Mouse (Mus musculus): ENCODE results near the gene Rps11.

DNA sequence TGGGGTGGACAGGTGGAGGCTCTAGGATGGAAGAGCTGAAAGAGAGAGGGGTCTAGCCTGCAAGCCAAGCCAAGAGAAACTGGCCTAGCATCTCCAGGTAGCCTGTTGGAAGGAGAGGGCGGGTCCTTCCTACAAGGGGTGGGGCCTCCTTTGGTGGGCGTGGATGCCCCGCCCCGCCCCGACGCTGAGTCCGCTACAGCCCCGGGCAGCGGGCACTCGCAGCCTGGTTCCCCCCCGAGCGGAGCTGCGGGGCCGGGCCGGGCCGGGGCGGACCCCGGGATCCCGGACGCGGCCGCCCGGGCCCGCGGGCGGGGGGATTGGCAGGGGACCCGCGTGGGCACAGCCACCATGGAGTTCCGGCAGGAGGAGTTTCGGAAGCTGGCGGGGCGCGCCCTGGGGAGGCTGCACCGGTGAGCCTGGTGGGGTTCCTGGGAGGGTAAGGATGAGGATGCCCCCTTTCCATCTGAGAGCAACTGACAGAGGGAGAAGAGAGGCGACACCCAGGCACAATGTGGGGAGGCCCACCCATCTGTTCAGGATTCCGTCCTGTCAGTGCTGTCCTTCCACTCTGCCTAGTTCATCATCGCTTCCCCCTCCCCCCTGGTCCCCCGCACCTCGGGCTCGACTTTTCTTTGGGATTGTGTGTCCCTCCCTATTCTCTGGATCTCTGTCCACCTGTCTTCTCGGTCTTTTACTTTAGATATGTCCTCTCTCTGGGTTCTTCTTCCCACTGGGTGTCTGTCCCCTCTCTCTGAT, 39.7 kb upstream of the Rps11 start, which contains the start of gene Slc17a7:
- no peak for TF ChIP-seq POLR2A (IDR thresholded peaks at IDR 0.05; ENCODE audit: low read depth, low read length)
- TF ChIP-seq CTCF (IDR thresholded peaks at IDR 0.05; ENCODE audit: borderline replicate concordance, insufficient read depth, low read length): no peak
